Mouse (Mus musculus): ENCODE data around the gene Ndufs7. TPM values are rescaled to one million over a fixed set of nuclear protein-coding genes. Genes with fewer than 3 reads are reported as not detected.

Ndufs7 gene
- total RNA-seq, 2 experiments from 2014 or later: 182 to 187 TPM

GRCm38 (mm10) chr10:80302082-80302355, 53.1 kb downstream of the Ndufs7 start:
- intact Hi-C loops (cut with DNase I): no loop called here
- no peak for DNase-seq (ENCODE audit: low spot score in 2 of 2)

GRCm38 (mm10) chr10:80302471-80302881, 53.6 kb downstream of the Ndufs7 start:
- intact Hi-C loops (cut with DNase I): no loop called here
- DNase-seq (ENCODE audit: low spot score in 2 of 2): peak in 1 of 2 experiments; percentile 72

DNA sequence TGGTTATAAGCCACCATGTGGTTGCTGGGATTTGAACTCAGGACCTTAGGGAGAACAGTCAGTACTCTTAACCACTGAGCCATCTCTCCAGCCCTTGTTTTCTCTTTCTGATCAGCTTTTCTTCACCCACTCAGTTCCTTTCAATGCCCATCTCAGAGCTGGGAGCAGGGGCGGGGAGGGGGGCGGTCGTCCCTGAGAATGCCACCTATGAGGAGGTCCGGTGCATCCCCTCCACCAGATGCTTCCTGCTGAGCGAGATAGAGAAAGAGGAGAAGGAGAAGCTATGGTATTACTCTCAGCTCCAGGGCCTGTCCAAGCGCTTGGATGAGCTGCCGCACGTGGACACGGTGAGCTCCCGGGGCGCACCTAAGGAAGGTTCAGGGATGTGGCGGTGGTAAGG, 55.5 kb downstream of the Ndufs7 start:
- intact Hi-C loops (cut with DNase I): no loop called here

DNA sequence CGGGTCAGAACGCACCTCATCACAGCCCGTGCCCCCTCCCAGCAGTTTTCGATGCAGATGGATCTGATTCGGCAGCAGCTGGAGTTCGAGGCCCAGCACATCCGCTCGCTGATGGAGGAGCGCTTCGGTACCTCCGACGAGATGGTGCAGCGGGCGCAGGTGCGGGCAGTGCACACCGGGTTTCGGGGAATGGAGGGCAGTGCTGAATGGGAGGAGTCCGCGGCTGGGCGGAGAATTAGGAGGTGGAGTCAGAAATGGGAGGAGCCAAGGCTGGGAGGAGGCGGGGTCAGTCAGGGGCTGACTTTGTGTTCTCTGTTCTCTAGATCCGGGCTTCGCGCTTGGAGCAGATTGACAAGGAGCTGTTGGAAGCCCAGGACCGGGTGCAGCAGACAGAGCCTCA, 55.9 kb downstream of the Ndufs7 start:
- intact Hi-C loops (cut with DNase I): no loop called here

More for the DNA sequence above, 55.5 kb downstream of the Ndufs7 start:
- DNase-seq (ENCODE audit: low spot score in 2 of 2): no peak

More for the DNA sequence above, 55.9 kb downstream of the Ndufs7 start:
- no peak for DNase-seq (ENCODE audit: low spot score in 2 of 2)

Small RNA genes lying within 50 kb of the gene (microRNA-seq; reads per million reads assigned to microRNA genes)
- 0.74 to 2.4 reads per million in 2 experiments for gene Mir6911

Other genes with a start within 250 kb of the Ndufs7 start
- gene Arhgap45, start 232.5 kb upstream of the Ndufs7 start, total RNA-seq (2021): 1 to 10 TPM; 3.6 to 4.0 TPM
- 10 to 100 TPM; 71.3 to 74.8 TPM for gene Polr2e, start 209.3 kb upstream of the Ndufs7 start, total RNA-seq (2021)
- 100 to 1,000 TPM; 504 to 528 TPM for gene Gpx4, start 202.0 kb upstream of the Ndufs7 start, total RNA-seq (2021)
- 10 to 100 TPM; 17.8 to 17.9 TPM for gene Sbno2, start 143.6 kb upstream of the Ndufs7 start, total RNA-seq (2021)
- 10 to 100 TPM; 92.1 to 95.0 TPM for gene Stk11, start 133.3 kb upstream of the Ndufs7 start, total RNA-seq (2021)
- gene Atp5d, start 110.5 kb upstream of the Ndufs7 start, total RNA-seq (2021): 100 to 1,000 TPM; 372 to 381 TPM
- gene Cbarp, start 108.3 kb upstream of the Ndufs7 start, total RNA-seq (2021): 100 to 1,000 TPM; 487 TPM
- 10 to 100 TPM; 74.3 to 98.7 TPM for gene Midn, start 100.8 kb upstream of the Ndufs7 start, total RNA-seq (2021)
- 10 to 100 TPM; 77.3 to 90.1 TPM for gene Cirbp, start 83.1 kb upstream of the Ndufs7 start, total RNA-seq (2021)
- 1 to 10 TPM; 6.7 to 7.6 TPM for gene 1600002K03Rik, start 76.2 kb upstream of the Ndufs7 start, total RNA-seq (2021)
- gene Efna2, start 69.6 kb upstream of the Ndufs7 start, total RNA-seq (2021): 1 to 10 TPM; 9.2 to 9.9 TPM
- gene Mum1, start 22.7 kb upstream of the Ndufs7 start, total RNA-seq (2021): 10 to 100 TPM; 40.9 to 41.2 TPM
- gene Gamt, start 11.9 kb downstream of the Ndufs7 start, total RNA-seq (2021): 10 to 100 TPM; 27.6 to 30.7 TPM
- gene Dazap1, start 12.4 kb downstream of the Ndufs7 start, total RNA-seq (2021): 10 to 100 TPM; 76.9 to 93.8 TPM
- gene Rps15, start 43.3 kb downstream of the Ndufs7 start, total RNA-seq (2021): 100 to 1,000 TPM; 788 to 790 TPM
- gene Apc2, start 46.9 kb downstream of the Ndufs7 start, total RNA-seq (2021): 100 to 1,000 TPM in 1 of 2 experiments, 10 to 100 TPM in 1; 93.4 to 103 TPM
- 10 to 100 TPM; 27.3 to 29.8 TPM for gene 2310011J03Rik, start 71.4 kb downstream of the Ndufs7 start, total RNA-seq (2021)
- 1 to 10 TPM; 4.5 to 4.6 TPM for gene Pcsk4, start 80.4 kb downstream of the Ndufs7 start, total RNA-seq (2021)
- 10 to 100 TPM; 10.5 to 11.2 TPM for gene Reep6, start 80.8 kb downstream of the Ndufs7 start, total RNA-seq (2021)
- gene Adamtsl5, start 99.3 kb downstream of the Ndufs7 start, total RNA-seq (2021): 1 to 10 TPM; 5.1 to 7.4 TPM
- gene Plk5, start 107.3 kb downstream of the Ndufs7 start, total RNA-seq (2021): 10 to 100 TPM; 22.6 to 24.9 TPM
- 10 to 100 TPM; 17.7 to 22.2 TPM for gene Mex3d, start 138.5 kb downstream of the Ndufs7 start, total RNA-seq (2021)
- 100 to 1,000 TPM; 134 to 138 TPM for gene Mbd3, start 150.4 kb downstream of the Ndufs7 start, total RNA-seq (2021)
- 100 to 1,000 TPM; 482 to 488 TPM for gene Uqcr11, start 157.7 kb downstream of the Ndufs7 start, total RNA-seq (2021)
- 10 to 100 TPM; 22.6 to 25.8 TPM for gene Tcf3, start 184.5 kb downstream of the Ndufs7 start, total RNA-seq (2021)
- not detected for gene Onecut3, start 245.7 kb downstream of the Ndufs7 start, total RNA-seq (2021)

Data from left cerebral cortex, postnatal 25 days (tissue).